Mouse (Mus musculus) hindbrain, embryonic 12.5 days (tissue): Measurements from ENCODE around the gene B4gat1. TPM values are rescaled to one million over a fixed set of nuclear protein-coding genes. Genes with fewer than 3 reads are reported as not detected.
"Not testable (repeated sequence)": the region's sequence is repeated elsewhere in the genome, so short reads cannot be mapped to it uniquely, and the experiment has no call there.

Source experiments
- ATAC-seq: fragments of 200-750 bp; cut with Nextera tagmentation; 2 replicates; pipeline ENCODE4 v1.8.0; 2017; ENCODE audit warnings: moderate TSS enrichment; ENCODE audit not compliant: low FRiP score
- H3K27ac ChIP-seq: fragments of 300-500 bp; sonication (generic); 2 replicates; pipeline ENCODE4 v1.5.1; 2016; ENCODE audit warnings: mild to moderate bottlenecking
- H3K27me3 ChIP-seq: fragments of 300-500 bp; sonication (generic); 2 replicates; pipeline ENCODE4 v1.6.1; 2016; ENCODE audit warnings: mild to moderate bottlenecking
- H3K36me3 ChIP-seq: fragments of 300-500 bp; sonication (generic); 2 replicates; pipeline ENCODE4 v1.6.1; 2016; ENCODE audit warnings: mild to moderate bottlenecking
- H3K4me1 ChIP-seq: fragments of 300-500 bp; sonication (generic); 2 replicates; pipeline ENCODE4 v1.6.1; 2016
- H3K4me2 ChIP-seq: fragments of 300-500 bp; sonication (generic); replicated peaks from 2 replicates; pipeline ENCODE4 v1.6.1; 2016; ENCODE audit warnings: mild to moderate bottlenecking
- H3K4me3 ChIP-seq: fragments of 300-500 bp; sonication (generic); 2 replicates; pipeline ENCODE4 v1.5.1; 2016; ENCODE audit warnings: mild to moderate bottlenecking
- H3K9ac ChIP-seq: fragments of 300-500 bp; sonication (generic); 2 replicates; pipeline ENCODE4 v1.6.1; 2016; ENCODE audit warnings: mild to moderate bottlenecking, moderate library complexity
- H3K9me3 ChIP-seq: fragments of 300-500 bp; sonication (generic); replicated peaks from 2 replicates; pipeline ENCODE4 v1.6.1; 2016; ENCODE audit warnings: mild to moderate bottlenecking
- whole genome bisulfite sequencing: fragments of 180-500 bp; shearing (Covaris S2); methylation state at CpG from one replicate; pipeline ENCODE4 v1.1.7; 2016; 5-methylcytosine and 5-hydroxymethylcytosine counted together
- polyA plus RNA-seq: library from polyadenylated mRNA; unstranded; fragments of >200 nt; fragmentation: Nextera tagmentation; extraction: Ambion mirVana; gene quantifications from 2 replicates; pipeline ENCODE4 v1.2.1, GENCODE M21; 2016

Gene B4gat1
- 43.8 and 48.7 TPM in 2 replicates for polyA plus RNA-seq

GRCm38 (mm10) chr19:5038709-5039156 lies at the start of gene B4gat1, which contains the start of gene AC124502.3:
Gene B4gat1 (plus strand): TSS chr19:5038826.
Gene AC124502.3 (plus strand): TSS chr19:5038891.
- no peaks in the 10 kb centered on the region for H3K27me3 ChIP-seq
- H3K4me2 ChIP-seq = peak within 1 kb of the TSS; percentile 99
- H3K4me1 ChIP-seq = peaks cover 35% of the 10 kb centered on the region
- no peaks in the 10 kb centered on the region for H3K9me3 ChIP-seq
- H3K9ac ChIP-seq = peak within 1 kb of the TSS; percentile 91
- WGBS = 1% methylated on average over 39 of the region's 44 CpGs
- peak within 1 kb of the TSS; percentile 85 for H3K27ac ChIP-seq
- 0 out of 2 replicates have a peak, but pooled peaks cover 3% of the 10 kb centered on the region for H3K36me3 ChIP-seq
- peak; percentile 89 for ATAC-seq
- peak within 1 kb of the TSS; percentile 78 for H3K4me3 ChIP-seq

- H3K4me1 ChIP-seq = peaks cover 14% of the 10 kb centered on the region
- H3K27ac ChIP-seq = no peak overlapping the region
- H3K27me3 ChIP-seq = peaks cover 100% of the 10 kb centered on the region
- peak overlapping the region; percentile 52; the same call in 1 of the 2 replicates for H3K9ac ChIP-seq
- H3K9me3 ChIP-seq = no peaks in the 10 kb centered on the region
- ATAC-seq = no peak
- H3K36me3 ChIP-seq = no peaks in the 10 kb centered on the region
- H3K4me3 ChIP-seq = peak overlapping the region; percentile 42
- 5% methylated on average over 13 of the region's 13 CpGs for WGBS
- peak overlapping the region; percentile 60 for H3K4me2 ChIP-seq
These were observed 49.6 kb upstream of the B4gat1 start for GRCm38 (mm10) chr19:4989013-4989412.

GRCm38 (mm10) chr19:4989434-4990255 lies 49.0 kb upstream of the B4gat1 start:
- no peaks in the 10 kb centered on the region for H3K9me3 ChIP-seq
- H3K36me3 ChIP-seq = no peaks in the 10 kb centered on the region
- peak; percentile 73 for ATAC-seq
- peak overlapping the region; percentile 52 for H3K9ac ChIP-seq
- peak overlapping the region; percentile 42 for H3K4me3 ChIP-seq
- H3K4me1 ChIP-seq = peaks cover 14% of the 10 kb centered on the region
- 15% methylated on average over 44 of the region's 47 CpGs for WGBS
- no peak overlapping the region for H3K27ac ChIP-seq
- H3K27me3 ChIP-seq = peaks cover 98% of the 10 kb centered on the region
- peak overlapping the region; percentile 60 for H3K4me2 ChIP-seq

DNA sequence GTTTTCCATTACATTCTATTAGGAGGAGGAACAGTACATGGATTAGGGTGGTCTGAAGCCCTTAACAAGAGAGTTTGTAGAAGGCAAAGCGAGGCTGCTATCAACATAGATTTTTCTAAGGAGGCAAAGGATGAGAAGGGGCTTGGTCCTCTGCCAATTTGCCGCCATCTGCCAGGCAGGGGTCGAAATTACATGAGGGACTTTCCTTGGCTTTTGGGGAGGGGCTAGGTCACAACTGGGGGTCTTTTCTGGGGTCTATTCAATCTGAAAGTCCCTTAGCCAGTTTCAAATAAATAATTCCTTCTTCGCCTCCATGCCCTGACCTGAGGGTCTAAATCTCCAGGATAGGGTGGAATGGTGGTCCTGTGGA lies 48.4 kb upstream of the B4gat1 start, which contains the start of gene Npas4:
Npas4 (minus strand) TSS at position 61 of the 370 bp plus-strand sequence.
- peak within 1 kb of the TSS; percentile 52 for H3K9ac ChIP-seq
- 22% methylated on average over 4 of the region's 4 CpGs for WGBS
- 0 out of 2 replicates have a peak, but pooled peaks have one; percentile 9 for ATAC-seq
- H3K9me3 ChIP-seq = no peaks in the 10 kb centered on the region
- peaks cover 98% of the 10 kb centered on the region for H3K27me3 ChIP-seq
- peaks cover 14% of the 10 kb centered on the region for H3K4me1 ChIP-seq
- H3K4me2 ChIP-seq = peak within 1 kb of the TSS; percentile 60
- peak within 1 kb of the TSS; percentile 42 for H3K4me3 ChIP-seq
- H3K27ac ChIP-seq = no peak within 1 kb of the TSS
- no peaks in the 10 kb centered on the region for H3K36me3 ChIP-seq

DNA sequence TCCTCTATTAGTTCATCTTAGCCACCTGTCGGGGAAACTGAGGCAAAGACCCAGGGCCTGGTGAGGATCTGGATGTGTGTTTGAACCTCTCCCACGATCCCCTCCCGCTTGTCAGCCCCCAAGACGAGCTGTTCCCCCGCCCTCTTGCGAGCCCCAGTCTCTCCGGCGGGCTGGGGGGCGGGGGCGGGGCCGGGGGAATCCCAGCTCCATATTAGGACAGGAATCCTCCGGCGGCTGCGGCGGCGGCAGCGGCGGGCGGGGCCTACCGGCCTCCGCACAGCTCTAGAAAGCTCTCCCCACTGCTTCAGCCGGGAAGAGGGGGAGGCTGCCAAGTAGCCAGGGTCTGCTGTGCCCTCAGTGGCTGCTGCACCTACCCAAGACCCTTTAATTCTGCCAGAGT lies 47.9 kb upstream of the B4gat1 start:
- Histone ChIP-seq H3K4me1 (peaks cover 14% of the 10 kb centered on the region), H3K4me2 (peak overlapping the region; percentile 60), H3K36me3 (no peaks in the 10 kb centered on the region), H3K27me3 (peaks cover 97% of the 10 kb centered on the region), H3K27ac (no peak overlapping the region), H3K9ac (no peak overlapping the region), H3K9me3 (no peaks in the 10 kb centered on the region), H3K4me3 (peak overlapping the region; percentile 42)
- no peak; the same call in 1 of the 2 replicates for ATAC-seq
- 3% methylated on average over 18 of the region's 22 CpGs for WGBS

DNA sequence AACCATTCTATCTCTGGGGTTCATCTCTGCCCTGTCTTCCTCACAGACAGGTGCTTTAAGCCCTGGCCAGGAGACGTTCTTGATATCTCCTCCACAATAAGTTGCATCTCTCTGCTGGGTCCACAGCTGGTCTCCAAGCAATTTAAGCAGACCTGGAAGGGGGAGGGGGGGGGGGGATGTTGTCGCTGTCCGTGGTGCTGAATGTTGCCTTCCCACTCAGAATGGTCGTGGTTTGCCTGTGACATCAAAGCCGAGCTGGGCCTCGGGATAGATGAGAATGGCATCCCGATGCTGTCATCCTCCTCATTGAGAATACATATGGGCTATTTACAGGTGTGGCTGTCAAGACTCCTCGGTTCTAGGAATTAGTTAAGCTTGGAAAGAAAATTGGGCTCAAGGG lies 46.3 kb upstream of the B4gat1 start:
- H3K4me3 ChIP-seq = no peak overlapping the region
- no peaks in the 10 kb centered on the region for H3K9me3 ChIP-seq
- H3K4me1 ChIP-seq = peaks cover 14% of the 10 kb centered on the region
- peaks cover 91% of the 10 kb centered on the region for H3K27me3 ChIP-seq
- ATAC-seq = no peak
- H3K36me3 ChIP-seq = no peaks in the 10 kb centered on the region
- 24% methylated on average over 8 of the region's 8 CpGs for WGBS
- H3K9ac ChIP-seq = no peak overlapping the region
- H3K27ac ChIP-seq = no peak overlapping the region
- H3K4me2 ChIP-seq = no peak overlapping the region

- H3K4me3 ChIP-seq = no peak overlapping the region
- no peak overlapping the region for H3K9ac ChIP-seq
- 11% methylated on average over 9 of the region's 9 CpGs for WGBS
- H3K4me2 ChIP-seq = no peak overlapping the region
- no peaks in the 10 kb centered on the region for H3K36me3 ChIP-seq
- H3K4me1 ChIP-seq = peaks cover 14% of the 10 kb centered on the region
- H3K27me3 ChIP-seq = peaks cover 85% of the 10 kb centered on the region
- H3K9me3 ChIP-seq = no peaks in the 10 kb centered on the region
- no peak overlapping the region for H3K27ac ChIP-seq
- ATAC-seq = no peak
These were observed 45.7 kb upstream of the B4gat1 start for GRCm38 (mm10) chr19:4992904-4993303.

DNA sequence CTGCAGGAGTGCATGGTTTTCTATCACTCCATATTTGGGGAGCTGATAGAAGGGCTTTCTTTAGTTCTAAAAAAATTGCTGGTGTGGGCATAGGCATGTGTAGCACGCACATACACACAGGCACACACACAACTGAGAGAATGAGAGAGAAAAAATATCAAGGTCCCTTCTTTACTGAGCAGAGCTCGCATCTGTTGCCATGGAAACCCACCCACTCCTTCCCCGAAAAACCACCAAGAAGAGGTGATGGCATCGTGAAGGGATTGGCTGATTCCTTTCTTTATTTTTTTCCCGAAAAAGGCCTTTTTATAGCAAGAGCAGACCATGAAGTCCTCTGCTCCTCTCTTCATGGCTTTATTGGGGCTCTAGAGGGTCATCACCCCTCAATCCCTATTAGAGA lies 44.6 kb upstream of the B4gat1 start:
- Histone ChIP-seq H3K27ac (no peak overlapping the region), H3K27me3 (peaks cover 78% of the 10 kb centered on the region), H3K4me1 (peaks cover 14% of the 10 kb centered on the region), H3K4me3 (no peak overlapping the region), H3K36me3 (no peaks in the 10 kb centered on the region), H3K9me3 (no peaks in the 10 kb centered on the region), H3K4me2 (no peak overlapping the region), H3K9ac (no peak overlapping the region)
- no peak for ATAC-seq
- WGBS = 62% methylated on average over 5 of the region's 5 CpGs

DNA sequence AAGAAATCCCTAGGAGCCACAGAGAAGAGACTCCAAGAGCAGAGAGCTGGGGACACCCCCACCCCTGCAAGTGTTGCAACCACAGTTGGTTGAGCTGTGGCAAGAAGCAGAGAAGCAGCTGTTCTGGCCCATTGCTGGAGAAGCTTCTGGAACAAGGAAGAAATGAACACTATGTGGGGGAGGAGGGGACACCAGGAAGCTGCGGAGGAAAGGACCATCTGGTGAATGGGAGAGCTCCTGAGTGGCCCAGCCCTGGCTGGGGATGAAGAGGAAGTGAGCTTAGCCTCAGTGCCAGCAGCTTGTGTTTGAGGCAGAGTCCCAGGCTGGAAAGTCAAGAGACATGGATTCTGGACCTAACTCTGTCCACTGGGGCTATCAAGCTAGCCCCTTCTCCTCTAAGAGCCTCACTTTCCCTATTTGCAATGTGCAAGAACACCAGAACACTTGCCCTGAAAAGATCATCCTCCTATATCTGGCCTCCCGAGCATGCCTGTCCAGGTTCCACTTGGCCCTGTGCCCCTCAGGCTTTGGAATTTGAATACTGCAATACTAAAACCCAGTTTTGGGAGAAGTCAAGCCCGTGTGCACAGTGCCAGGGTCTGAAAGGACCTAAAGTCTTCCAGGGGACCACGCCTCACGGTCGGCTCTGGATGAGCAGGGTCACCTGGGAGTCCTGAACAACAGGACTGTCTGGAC lies 39.0 kb upstream of the B4gat1 start:
- H3K9ac ChIP-seq = no peak overlapping the region
- ATAC-seq = no peak
- H3K9me3 ChIP-seq = no peaks in the 10 kb centered on the region
- no peak overlapping the region; the same call in 1 of the 2 replicates for H3K4me2 ChIP-seq
- 72% methylated on average over 6 of the region's 6 CpGs for whole genome bisulfite sequencing
- peaks cover 7% of the 10 kb centered on the region for H3K4me1 ChIP-seq
- H3K4me3 ChIP-seq = no peak overlapping the region
- H3K27me3 ChIP-seq = peaks cover 34% of the 10 kb centered on the region
- no peaks in the 10 kb centered on the region for H3K36me3 ChIP-seq
- no peak overlapping the region for H3K27ac ChIP-seq

GRCm38 (mm10) chr19:5001666-5002406 lies 36.8 kb upstream of the B4gat1 start:
- 1% methylated on average over 39 of the region's 39 CpGs for WGBS
- ATAC-seq = peak; percentile 98
- H3K9me3 ChIP-seq = 0 out of 2 replicates have a peak, but pooled peaks cover 8% of the 10 kb centered on the region
- H3K27ac ChIP-seq = peak overlapping the region; percentile 87
- H3K9ac ChIP-seq = peak overlapping the region; percentile 53
- H3K4me1 ChIP-seq = peaks cover 7% of the 10 kb centered on the region
- H3K4me3 ChIP-seq = peak overlapping the region; percentile 27
- peaks cover 15% of the 10 kb centered on the region for H3K27me3 ChIP-seq
- peak overlapping the region; percentile 64 for H3K4me2 ChIP-seq
- no peaks in the 10 kb centered on the region for H3K36me3 ChIP-seq

DNA sequence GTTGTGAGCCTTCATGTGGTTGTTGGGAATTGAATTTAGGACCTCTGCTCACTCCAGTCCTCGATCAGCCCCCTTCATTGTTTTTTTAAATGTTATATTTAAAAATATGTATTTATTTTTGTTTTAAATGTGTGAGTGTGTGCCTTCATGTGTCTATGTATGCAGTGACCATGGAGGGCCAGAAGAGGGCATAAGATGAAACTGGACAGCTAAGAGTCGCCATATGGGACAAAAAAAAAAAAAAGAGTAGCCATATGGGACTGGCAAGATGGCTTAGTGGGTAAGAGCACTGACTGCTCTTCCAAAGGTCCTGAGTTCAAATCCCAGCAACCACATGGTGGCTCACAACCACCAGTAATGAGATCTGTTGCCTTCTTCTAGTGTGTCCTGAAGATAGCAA lies 35.0 kb upstream of the B4gat1 start:
- H3K36me3 ChIP-seq, H3K4me2 ChIP-seq, H3K9me3 ChIP-seq, ATAC-seq, H3K4me1 ChIP-seq, H3K4me3 ChIP-seq, H3K27ac ChIP-seq, H3K9ac ChIP-seq: not testable (repeated sequence)
- 55% methylated on average over 2 of the region's 2 CpGs for WGBS
- peaks cover 13% of the 10 kb centered on the region for H3K27me3 ChIP-seq

DNA sequence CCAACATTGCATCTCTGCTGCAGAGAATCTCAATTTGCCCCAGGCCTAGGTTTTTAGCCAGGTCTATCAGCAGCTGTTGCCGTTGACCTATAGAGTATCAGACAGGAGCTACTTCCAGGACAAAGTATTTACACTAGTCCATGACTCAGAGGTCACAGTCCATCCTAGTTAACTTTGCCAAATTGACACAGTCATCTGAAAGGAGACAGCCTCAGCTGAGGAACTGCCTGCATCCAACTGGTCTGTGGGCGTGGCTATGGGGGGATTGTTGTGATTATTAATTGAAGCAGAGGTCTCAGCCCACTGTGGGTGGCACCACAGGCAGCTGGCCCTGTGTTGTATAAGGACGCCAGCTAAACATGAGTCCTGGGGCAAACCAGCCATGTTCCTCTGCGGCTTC lies 33.7 kb upstream of the B4gat1 start:
- H3K9ac ChIP-seq = no peak overlapping the region
- ATAC-seq = no peak
- peaks cover 8% of the 10 kb centered on the region for H3K27me3 ChIP-seq
- H3K36me3 ChIP-seq = no peaks in the 10 kb centered on the region
- H3K4me1 ChIP-seq = peaks cover 7% of the 10 kb centered on the region
- 63% methylated on average over 4 of the region's 4 CpGs for WGBS
- H3K9me3 ChIP-seq = 0 out of 2 replicates have a peak, but pooled peaks cover 8% of the 10 kb centered on the region
- no peak overlapping the region for H3K4me2 ChIP-seq
- no peak overlapping the region for H3K27ac ChIP-seq
- no peak overlapping the region for H3K4me3 ChIP-seq
